Mouse (Mus musculus): ENCODE measurements at regions not wholly inside any gene's neighbourhood (a gene's known extent, or its start where the extent isn't known, plus 50 kb on each side); places are given as distances from the start of the nearest gene placed in this dataset.

GRCm38 (mm10) chr12:77156698-77157097 is 81.2 kb upstream of the Fut8 start:
- Histone ChIP-seq H3K4me3 (ENCODE audit: extremely low read depth, insufficient read depth, insufficient read length) (no peak overlapping the region), H3K27ac (ENCODE audit: insufficient read depth, low read length) (no peak overlapping the region), H3K36me3 (ENCODE audit: control insufficient read depth, insufficient read depth, low read length) (no peaks in the 10 kb centered on the region), H3K27me3 (ENCODE audit: control insufficient read depth, insufficient read depth, low read length) (no peaks in the 10 kb centered on the region), H3K4me1 (ENCODE audit: control insufficient read depth, insufficient read depth, insufficient read length) (no peaks in the 10 kb centered on the region)
- no peak for DNase-seq (ENCODE audit: low read depth in 1 of 2, low spot score in 2 of 2)
- WGBS: 51% methylated on average over 2 of the region's 2 CpGs
- TF ChIP-seq CTCF (IDR thresholded peaks at IDR 0.05; ENCODE audit: extremely low read depth, insufficient read depth, insufficient read length, insufficient replicate concordance): no peak
- no peak for TF ChIP-seq POLR2A (IDR thresholded peaks at IDR 0.05; ENCODE audit: low read depth, low read length)

- H3K4me1 ChIP-seq (ENCODE audit: control insufficient read depth, insufficient read depth, insufficient read length): no peaks in the 10 kb centered on the region
- no peaks in the 10 kb centered on the region for H3K27me3 ChIP-seq (ENCODE audit: control insufficient read depth, insufficient read depth, low read length)
- WGBS: 75% methylated on average over 6 of the region's 6 CpGs
- no peaks in the 10 kb centered on the region for H3K36me3 ChIP-seq (ENCODE audit: control insufficient read depth, insufficient read depth, low read length)
- DNase-seq (ENCODE audit: low read depth in 1 of 2, low spot score in 2 of 2): no peak
- no peak overlapping the region for H3K4me3 ChIP-seq (ENCODE audit: extremely low read depth, insufficient read depth, insufficient read length)
- no peak for TF ChIP-seq CTCF (IDR thresholded peaks at IDR 0.05; ENCODE audit: extremely low read depth, insufficient read depth, insufficient read length, insufficient replicate concordance)
- TF ChIP-seq POLR2A (IDR thresholded peaks at IDR 0.05; ENCODE audit: low read depth, low read length): no peak
- H3K27ac ChIP-seq (ENCODE audit: insufficient read depth, low read length): no peak overlapping the region
Observed at GRCm38 (mm10) chr12:77155626-77156025, 82.3 kb upstream of the Fut8 start.

GRCm38 (mm10) chr12:77151471-77151870 is 86.5 kb upstream of the Fut8 start:
- H3K27me3 ChIP-seq (ENCODE audit: control insufficient read depth, insufficient read depth, low read length): no peaks in the 10 kb centered on the region
- DNase-seq (ENCODE audit: low read depth in 1 of 2, low spot score in 2 of 2): no peak
- WGBS: 87% methylated on average over 2 of the region's 2 CpGs

GRCm38 (mm10) chr12:77149835-77150234 is 88.1 kb upstream of the Fut8 start:
- no peaks in the 10 kb centered on the region for H3K27me3 ChIP-seq (ENCODE audit: control insufficient read depth, insufficient read depth, low read length)
- H3K36me3 ChIP-seq (ENCODE audit: control insufficient read depth, insufficient read depth, low read length): no peaks in the 10 kb centered on the region
- no peak for DNase-seq (ENCODE audit: low read depth in 1 of 2, low spot score in 2 of 2)
- no peak overlapping the region for H3K4me3 ChIP-seq (ENCODE audit: extremely low read depth, insufficient read depth, insufficient read length)
- H3K27ac ChIP-seq (ENCODE audit: insufficient read depth, low read length): no peak overlapping the region
- TF ChIP-seq POLR2A (IDR thresholded peaks at IDR 0.05; ENCODE audit: low read depth, low read length): no peak
- no peak for TF ChIP-seq CTCF (IDR thresholded peaks at IDR 0.05; ENCODE audit: extremely low read depth, insufficient read depth, insufficient read length, insufficient replicate concordance)
- H3K4me1 ChIP-seq (ENCODE audit: control insufficient read depth, insufficient read depth, insufficient read length): no peaks in the 10 kb centered on the region

More at GRCm38 (mm10) chr12:77151471-77151870, 86.5 kb upstream of the Fut8 start:
- TF ChIP-seq POLR2A (IDR thresholded peaks at IDR 0.05; ENCODE audit: low read depth, low read length): no peak
- TF ChIP-seq CTCF (IDR thresholded peaks at IDR 0.05; ENCODE audit: extremely low read depth, insufficient read depth, insufficient read length, insufficient replicate concordance): no peak
- Histone ChIP-seq H3K4me3 (ENCODE audit: extremely low read depth, insufficient read depth, insufficient read length) (no peak overlapping the region), H3K4me1 (ENCODE audit: control insufficient read depth, insufficient read depth, insufficient read length) (no peaks in the 10 kb centered on the region), H3K36me3 (ENCODE audit: control insufficient read depth, insufficient read depth, low read length) (no peaks in the 10 kb centered on the region), H3K27ac (ENCODE audit: insufficient read depth, low read length) (no peak overlapping the region)

- H3K27ac ChIP-seq (ENCODE audit: insufficient read depth, low read length): no peak overlapping the region
- H3K36me3 ChIP-seq (ENCODE audit: control insufficient read depth, insufficient read depth, low read length): no peaks in the 10 kb centered on the region
- H3K4me3 ChIP-seq (ENCODE audit: extremely low read depth, insufficient read depth, insufficient read length): no peak overlapping the region
- no peaks in the 10 kb centered on the region for H3K27me3 ChIP-seq (ENCODE audit: control insufficient read depth, insufficient read depth, low read length)
- TF ChIP-seq POLR2A (IDR thresholded peaks at IDR 0.05; ENCODE audit: low read depth, low read length) (no peak), CTCF (IDR thresholded peaks at IDR 0.05; ENCODE audit: extremely low read depth, insufficient read depth, insufficient read length, insufficient replicate concordance) (no peak)
- 86% methylated on average over 2 of the region's 2 CpGs for WGBS
- no peak for DNase-seq (ENCODE audit: low read depth in 1 of 2, low spot score in 2 of 2)
- no peaks in the 10 kb centered on the region for H3K4me1 ChIP-seq (ENCODE audit: control insufficient read depth, insufficient read depth, insufficient read length)
Observed at GRCm38 (mm10) chr12:77148146-77148545, 89.8 kb upstream of the Fut8 start.

GRCm38 (mm10) chr12:77143958-77144357 is 94.0 kb upstream of the Fut8 start:
- 77% methylated on average over 3 of the region's 3 CpGs for WGBS
- Histone ChIP-seq H3K4me1 (ENCODE audit: control insufficient read depth, insufficient read depth, insufficient read length) (peaks cover 3% of the 10 kb centered on the region; the same call in 1 of the 2 replicates), H3K27me3 (ENCODE audit: control insufficient read depth, insufficient read depth, low read length) (no peaks in the 10 kb centered on the region), H3K27ac (ENCODE audit: insufficient read depth, low read length) (no peak overlapping the region), H3K4me3 (ENCODE audit: extremely low read depth, insufficient read depth, insufficient read length) (no peak overlapping the region), H3K36me3 (ENCODE audit: control insufficient read depth, insufficient read depth, low read length) (no peaks in the 10 kb centered on the region)
- TF ChIP-seq POLR2A (IDR thresholded peaks at IDR 0.05; ENCODE audit: low read depth, low read length) (no peak), CTCF (IDR thresholded peaks at IDR 0.05; ENCODE audit: extremely low read depth, insufficient read depth, insufficient read length, insufficient replicate concordance) (no peak)
- DNase-seq (ENCODE audit: low read depth in 1 of 2, low spot score in 2 of 2): no peak

- H3K27me3 ChIP-seq (ENCODE audit: control insufficient read depth, insufficient read depth, low read length): no peaks in the 10 kb centered on the region
- no peak overlapping the region for H3K27ac ChIP-seq (ENCODE audit: insufficient read depth, low read length)
- peaks cover 3% of the 10 kb centered on the region; the same call in 1 of the 2 replicates for H3K4me1 ChIP-seq (ENCODE audit: control insufficient read depth, insufficient read depth, insufficient read length)
- no peak overlapping the region for H3K4me3 ChIP-seq (ENCODE audit: extremely low read depth, insufficient read depth, insufficient read length)
- TF ChIP-seq POLR2A (IDR thresholded peaks at IDR 0.05; ENCODE audit: low read depth, low read length): no peak
- no peak for TF ChIP-seq CTCF (IDR thresholded peaks at IDR 0.05; ENCODE audit: extremely low read depth, insufficient read depth, insufficient read length, insufficient replicate concordance)
- 72% methylated on average over 6 of the region's 6 CpGs for WGBS
- DNase-seq (ENCODE audit: low read depth in 1 of 2, low spot score in 2 of 2): no peak
- H3K36me3 ChIP-seq (ENCODE audit: control insufficient read depth, insufficient read depth, low read length): no peaks in the 10 kb centered on the region
Observed at GRCm38 (mm10) chr12:77143521-77143920, 94.4 kb upstream of the Fut8 start.
